Mouse (Mus musculus): Measurements from ENCODE around the gene Col10a1. TPM values are rescaled to one million over a fixed set of nuclear protein-coding genes. Genes with fewer than 3 reads are reported as not detected.
A peak's percentile ranks its signal among the peaks of the same experiment; 100 is the strongest.
"Not testable (repeated sequence)": the region's sequence is repeated elsewhere in the genome, so short reads cannot be mapped to it uniquely, and the experiment has no call there.

The Col10a1 gene
- polyA plus RNA-seq, 1 experiment from 2014 or later = 0.38 TPM

DNA sequence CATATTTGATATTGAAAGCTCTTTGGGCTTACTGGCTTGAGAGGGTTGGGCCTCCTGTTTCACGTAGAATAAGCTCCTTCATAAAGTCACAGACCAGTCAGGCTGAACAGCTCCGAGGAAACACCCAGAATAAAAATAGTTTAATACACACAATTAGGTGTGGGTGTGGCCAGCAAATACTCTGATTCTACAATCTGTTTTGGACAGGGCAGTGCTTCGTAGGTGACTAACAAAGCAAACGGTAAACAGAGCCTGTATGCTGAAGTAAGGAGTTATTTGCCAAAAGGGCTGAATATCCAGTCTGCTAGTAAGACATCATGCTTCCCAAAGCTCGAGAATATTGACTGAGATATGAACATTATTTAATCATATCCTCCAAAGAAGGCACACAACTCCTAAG is 4.1 kb upstream of the Col10a1 start:
- no peak overlapping the region for H3K4me3 ChIP-seq (ENCODE audit: control insufficient read depth in 1 of 2, insufficient read depth in 1 of 2, low read depth in 1 of 2, low read length in 2 of 2)
- ATAC-seq (ENCODE audit: insufficient number of reproducible peaks, insufficient read depth, low FRiP score, low read depth) = no peak
- no peak overlapping the region for H3K9ac ChIP-seq (ENCODE audit: low read length)
- H3K36me3 ChIP-seq (ENCODE audit: control insufficient read depth, insufficient read depth, low read length) = peaks cover 5% of the 10 kb centered on the region; the same call in 1 of the 2 replicates
- no peaks in the 10 kb centered on the region for H3K9me3 ChIP-seq (ENCODE audit: control insufficient read depth, low read length)
- WGBS = 79% methylated on average over 5 of the region's 5 CpGs
- no peaks in the 10 kb centered on the region for H3K27me3 ChIP-seq (ENCODE audit: control insufficient read depth, insufficient read depth, low read length)
- no peak overlapping the region for H3K4me2 ChIP-seq (ENCODE audit: low read length)
- H3K4me1 ChIP-seq (ENCODE audit: control insufficient read depth in 2 of 2, insufficient read depth in 2 of 2, low read length in 2 of 2) = no peaks in the 10 kb centered on the region
- H3K27ac ChIP-seq (replicated peaks in 1 of 2; ENCODE audit: control insufficient read depth in 1 of 2, insufficient read depth in 1 of 2, low read depth in 2 of 2, low read length in 2 of 2) = no peak overlapping the region

DNA sequence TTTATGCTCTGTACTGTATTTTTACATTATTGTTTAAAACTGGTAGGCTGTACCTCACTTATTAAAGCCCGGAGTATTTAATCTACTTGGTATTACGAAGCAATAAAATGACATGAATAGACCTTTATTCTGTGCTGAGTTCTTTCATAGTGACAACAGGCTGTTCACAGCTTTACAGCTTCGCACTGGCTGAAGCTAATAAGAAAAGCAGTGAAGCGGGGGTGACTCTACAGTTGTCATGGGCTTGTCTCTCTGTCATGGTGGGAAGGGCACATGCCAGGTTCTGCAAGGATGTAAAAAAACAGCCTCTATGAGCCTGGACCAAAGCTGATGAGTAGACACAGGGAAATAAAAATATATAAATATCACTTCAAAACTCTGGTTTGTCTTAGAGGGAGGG is 7.2 kb downstream of the Col10a1 start:
- Histone ChIP-seq H3K4me2 (ENCODE audit: low read length) (no peak overlapping the region), H3K9ac (ENCODE audit: low read length) (no peak overlapping the region), H3K9me3 (ENCODE audit: control insufficient read depth, low read length) (no peaks in the 10 kb centered on the region), H3K4me1 (ENCODE audit: control insufficient read depth in 2 of 2, insufficient read depth in 2 of 2, low read length in 2 of 2) (no peaks in the 10 kb centered on the region), H3K4me3 (ENCODE audit: control insufficient read depth in 1 of 2, insufficient read depth in 1 of 2, low read depth in 1 of 2, low read length in 2 of 2) (no peak overlapping the region), H3K27ac (replicated peaks in 1 of 2; ENCODE audit: control insufficient read depth in 1 of 2, insufficient read depth in 1 of 2, low read depth in 2 of 2, low read length in 2 of 2) (no peak overlapping the region), H3K36me3 (ENCODE audit: control insufficient read depth, insufficient read depth, low read length) (peaks cover 22% of the 10 kb centered on the region), H3K27me3 (ENCODE audit: control insufficient read depth, insufficient read depth, low read length) (no peaks in the 10 kb centered on the region)
- WGBS = 92% methylated on average over 4 of the region's 4 CpGs
- no peak for ATAC-seq (ENCODE audit: insufficient number of reproducible peaks, insufficient read depth, low FRiP score, low read depth)

DNA sequence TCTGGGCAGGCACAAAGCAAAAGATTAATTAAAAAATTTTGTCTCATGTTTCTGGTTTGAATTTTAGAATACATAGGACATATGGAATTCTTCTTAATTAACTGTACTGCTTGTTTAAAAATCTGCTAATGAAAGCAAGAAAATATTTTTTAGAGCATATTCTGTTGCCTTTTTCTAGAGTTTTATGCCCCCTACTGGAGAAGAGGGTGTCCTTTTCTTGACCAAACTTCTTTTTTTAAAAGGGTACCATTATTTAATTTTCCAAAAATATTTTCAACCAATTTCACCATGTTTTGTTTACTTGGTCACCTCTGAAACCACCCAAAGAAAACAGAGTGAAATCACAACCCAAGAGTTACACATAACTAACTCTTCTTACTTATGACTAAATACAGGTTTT is 9.5 kb downstream of the Col10a1 start:
- Histone ChIP-seq H3K36me3 (ENCODE audit: control insufficient read depth, insufficient read depth, low read length) (peaks cover 45% of the 10 kb centered on the region), H3K27ac (replicated peaks in 1 of 2; ENCODE audit: control insufficient read depth in 1 of 2, insufficient read depth in 1 of 2, low read depth in 2 of 2, low read length in 2 of 2) (no peak overlapping the region), H3K9me3 (ENCODE audit: control insufficient read depth, low read length) (no peaks in the 10 kb centered on the region), H3K4me3 (ENCODE audit: control insufficient read depth in 1 of 2, insufficient read depth in 1 of 2, low read depth in 1 of 2, low read length in 2 of 2) (no peak overlapping the region), H3K4me2 (ENCODE audit: low read length) (no peak overlapping the region), H3K4me1 (ENCODE audit: control insufficient read depth in 2 of 2, insufficient read depth in 2 of 2, low read length in 2 of 2) (no peaks in the 10 kb centered on the region), H3K9ac (ENCODE audit: low read length) (no peak overlapping the region), H3K27me3 (ENCODE audit: control insufficient read depth, insufficient read depth, low read length) (no peaks in the 10 kb centered on the region)
- no peak for ATAC-seq (ENCODE audit: insufficient number of reproducible peaks, insufficient read depth, low FRiP score, low read depth)

DNA sequence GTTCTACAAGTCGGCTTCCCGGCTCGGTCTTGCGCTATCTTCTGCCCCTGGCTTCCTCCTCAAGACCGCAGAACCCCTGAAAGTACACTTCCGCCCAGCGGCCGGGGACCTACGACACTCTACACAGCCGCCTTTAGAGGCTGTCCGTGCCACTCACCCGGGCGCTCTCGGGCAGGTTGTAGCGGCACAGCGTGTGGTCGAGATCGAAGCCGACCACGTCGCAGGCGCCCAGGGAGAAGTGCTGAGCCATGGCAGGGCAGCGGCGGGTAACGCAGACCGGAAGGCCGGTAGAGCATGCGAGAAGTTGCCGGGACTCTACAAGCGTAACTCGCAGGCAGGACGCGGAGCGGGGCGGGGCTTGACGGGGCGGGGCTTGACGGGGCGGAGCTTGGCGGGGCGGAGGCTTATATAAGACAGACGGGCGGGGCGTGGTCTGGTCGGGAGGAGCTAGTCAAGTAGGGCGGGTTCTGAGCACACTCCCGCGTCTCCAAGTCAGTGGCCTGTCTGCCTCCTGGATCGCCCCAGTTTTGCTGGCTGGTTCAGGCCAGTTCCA is 28.5 kb downstream of the Col10a1 start, which contains the start of gene Nt5dc1:
TSS of gene Nt5dc1 (minus strand) at position 349 of the 553 bp plus-strand sequence.
- Histone ChIP-seq H3K27me3 (ENCODE audit: control insufficient read depth, insufficient read depth, low read length) (no peaks in the 10 kb centered on the region), H3K36me3 (ENCODE audit: control insufficient read depth, insufficient read depth, low read length) (no peaks in the 10 kb centered on the region), H3K9ac (ENCODE audit: low read length) (peak within 1 kb of the TSS; percentile 83), H3K4me2 (ENCODE audit: low read length) (peak within 1 kb of the TSS; percentile 66), H3K9me3 (ENCODE audit: control insufficient read depth, low read length) (no peaks in the 10 kb centered on the region), H3K27ac (replicated peaks in 1 of 2; ENCODE audit: control insufficient read depth in 1 of 2, insufficient read depth in 1 of 2, low read depth in 2 of 2, low read length in 2 of 2) (peak within 1 kb of the TSS; percentile 75 to 87), H3K4me3 (ENCODE audit: control insufficient read depth in 1 of 2, insufficient read depth in 1 of 2, low read depth in 1 of 2, low read length in 2 of 2) (peak within 1 kb of the TSS; percentile 62 to 94), H3K4me1 (ENCODE audit: control insufficient read depth in 2 of 2, insufficient read depth in 2 of 2, low read length in 2 of 2) (peaks cover 3 to 8% of the 10 kb centered on the region in 2 experiments; a peak in 3 of 4 replicates)
- ATAC-seq (ENCODE audit: insufficient number of reproducible peaks, insufficient read depth, low FRiP score, low read depth) = peak; percentile 98
- under 1% methylated on average over 49 of the region's 49 CpGs for WGBS

DNA sequence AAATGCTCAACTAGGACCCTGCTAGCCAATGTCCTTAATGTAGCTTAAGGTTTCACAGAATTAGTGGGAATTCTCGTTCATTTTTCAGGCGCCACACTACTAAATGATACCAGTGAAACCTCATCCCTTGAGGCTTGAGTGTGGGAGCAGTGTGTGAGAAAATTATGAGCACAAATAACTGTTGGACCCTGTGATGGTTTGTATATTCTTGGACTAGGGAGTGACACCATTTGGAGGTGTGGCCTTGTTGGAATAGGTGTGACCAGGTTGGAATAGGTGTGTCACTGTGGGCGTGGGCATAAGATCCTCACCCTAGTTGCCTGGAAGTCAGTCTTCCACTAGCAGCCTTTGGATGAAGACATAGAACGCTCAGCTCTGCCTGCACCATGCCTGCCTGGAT is 29.0 kb downstream of the Col10a1 start:
- H3K36me3 ChIP-seq (ENCODE audit: control insufficient read depth, insufficient read depth, low read length); H3K4me1 ChIP-seq (ENCODE audit: control insufficient read depth in 2 of 2, insufficient read depth in 2 of 2, low read length in 2 of 2); ATAC-seq (ENCODE audit: insufficient number of reproducible peaks, insufficient read depth, low FRiP score, low read depth); H3K27me3 ChIP-seq (ENCODE audit: control insufficient read depth, insufficient read depth, low read length); H3K9me3 ChIP-seq (ENCODE audit: control insufficient read depth, low read length): not testable (repeated sequence)
- H3K9ac ChIP-seq (ENCODE audit: low read length) = peak overlapping the region; percentile 83
- WGBS = 76% methylated on average over 4 of the region's 4 CpGs
- H3K4me3 ChIP-seq (ENCODE audit: control insufficient read depth in 1 of 2, insufficient read depth in 1 of 2, low read depth in 1 of 2, low read length in 2 of 2) = peak overlapping the region; percentile 62 to 94
- 0 out of 4 replicates have a peak overlapping the region, but pooled peaks of 1 of the 2 experiments have one; percentile 47 for H3K27ac ChIP-seq (replicated peaks in 1 of 2; ENCODE audit: control insufficient read depth in 1 of 2, insufficient read depth in 1 of 2, low read depth in 2 of 2, low read length in 2 of 2)
- peak overlapping the region; percentile 66 for H3K4me2 ChIP-seq (ENCODE audit: low read length)

DNA sequence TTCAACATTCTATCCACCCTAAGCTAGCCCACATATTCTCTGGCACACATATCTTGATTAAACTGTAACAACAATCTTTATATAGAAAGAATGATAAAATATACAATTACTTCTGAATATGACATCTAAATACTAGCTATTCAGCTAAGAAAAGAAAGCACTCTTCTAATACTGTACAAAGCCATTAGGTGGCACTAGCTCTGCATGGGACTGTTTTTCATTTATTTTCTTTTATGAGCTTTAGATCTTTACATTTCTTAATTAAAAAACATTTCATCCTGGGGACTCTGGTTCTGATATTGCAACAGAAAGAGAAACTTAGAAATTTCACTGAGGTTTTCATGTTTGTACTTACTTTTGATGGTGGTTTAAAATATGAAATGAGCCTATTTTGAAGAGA is 42.0 kb downstream of the Col10a1 start:
- Histone ChIP-seq H3K9ac (ENCODE audit: low read length) (no peak overlapping the region), H3K4me2 (ENCODE audit: low read length) (no peak overlapping the region), H3K4me1 (ENCODE audit: control insufficient read depth in 2 of 2, insufficient read depth in 2 of 2, low read length in 2 of 2) (no peaks in the 10 kb centered on the region), H3K36me3 (ENCODE audit: control insufficient read depth, insufficient read depth, low read length) (no peaks in the 10 kb centered on the region), H3K27me3 (ENCODE audit: control insufficient read depth, insufficient read depth, low read length) (no peaks in the 10 kb centered on the region), H3K27ac (replicated peaks in 1 of 2; ENCODE audit: control insufficient read depth in 1 of 2, insufficient read depth in 1 of 2, low read depth in 2 of 2, low read length in 2 of 2) (no peak overlapping the region), H3K4me3 (ENCODE audit: control insufficient read depth in 1 of 2, insufficient read depth in 1 of 2, low read depth in 1 of 2, low read length in 2 of 2) (no peak overlapping the region), H3K9me3 (ENCODE audit: control insufficient read depth, low read length) (no peaks in the 10 kb centered on the region)
- ATAC-seq (ENCODE audit: insufficient number of reproducible peaks, insufficient read depth, low FRiP score, low read depth) = no peak

DNA sequence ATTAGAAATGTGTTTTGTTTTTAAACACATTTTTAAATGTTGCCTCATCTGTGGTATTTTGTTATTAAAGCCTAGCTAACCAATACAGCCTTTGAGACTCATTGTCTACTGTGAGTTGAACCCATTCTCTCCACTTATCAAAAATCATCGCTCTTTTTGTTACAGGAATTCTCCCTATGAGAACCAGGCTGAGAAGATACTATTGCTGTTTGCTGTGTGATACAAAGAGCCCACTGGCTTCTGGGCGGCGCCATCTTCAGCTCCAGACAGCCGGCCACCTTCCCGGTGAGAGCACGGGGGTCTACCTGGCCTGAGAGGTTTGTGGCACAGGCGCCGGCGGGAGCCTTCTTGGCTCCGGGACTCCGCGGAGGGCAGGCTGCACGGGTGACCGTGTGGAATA is 44.4 kb downstream of the Col10a1 start:
- H3K4me2 ChIP-seq (ENCODE audit: low read length); H3K36me3 ChIP-seq (ENCODE audit: control insufficient read depth, insufficient read depth, low read length); H3K27ac ChIP-seq (replicated peaks in 1 of 2; ENCODE audit: control insufficient read depth in 1 of 2, insufficient read depth in 1 of 2, low read depth in 2 of 2, low read length in 2 of 2); H3K4me1 ChIP-seq (ENCODE audit: control insufficient read depth in 2 of 2, insufficient read depth in 2 of 2, low read length in 2 of 2); H3K9me3 ChIP-seq (ENCODE audit: control insufficient read depth, low read length); H3K9ac ChIP-seq (ENCODE audit: low read length); ATAC-seq (ENCODE audit: insufficient number of reproducible peaks, insufficient read depth, low FRiP score, low read depth); H3K4me3 ChIP-seq (ENCODE audit: control insufficient read depth in 1 of 2, insufficient read depth in 1 of 2, low read depth in 1 of 2, low read length in 2 of 2); H3K27me3 ChIP-seq (ENCODE audit: control insufficient read depth, insufficient read depth, low read length): not testable (repeated sequence)
- WGBS = 94% methylated on average over 6 of the region's 14 CpGs
